Mouse (Mus musculus) heart, adult 2 months (tissue): Measurements from ENCODE around the gene Uck2.

Experiments used
- CTCF ChIP-seq: fragments of 200-600 bp; IDR thresholded peaks from 2 replicates; pipeline ENCODE4 v1.8.1; 2022; ENCODE audit warnings: antibody characterized with exemption, mild to moderate bottlenecking, moderate library complexity
- POLR2A ChIP-seq: fragments of 200-500 bp; IDR thresholded peaks from 2 replicates; pipeline ENCODE4 v1.6.1; 2011; ENCODE audit warnings: mild to moderate bottlenecking, low read depth, low read length, control low read depth; ENCODE audit not compliant: insufficient read depth

- TF ChIP-seq CTCF (no peak), POLR2A (no peak)
These were observed 4.6 kb upstream of the Uck2 start for GRCm38 (mm10) chr1:167289567-167290262.
